Mouse (Mus musculus) testis, postnatal 10 days (tissue): ENCODE results near the gene Taf9b.
"Not testable (repeated sequence)": the region's sequence is repeated elsewhere in the genome, so short reads cannot be mapped to it uniquely, and the experiment has no call there.

Source experiments
- DNase-seq: peaks from one replicate; pipeline ENCODE4 v3.0.0; 2021; ENCODE audit warnings: low spot score

The Taf9b gene

DNA sequence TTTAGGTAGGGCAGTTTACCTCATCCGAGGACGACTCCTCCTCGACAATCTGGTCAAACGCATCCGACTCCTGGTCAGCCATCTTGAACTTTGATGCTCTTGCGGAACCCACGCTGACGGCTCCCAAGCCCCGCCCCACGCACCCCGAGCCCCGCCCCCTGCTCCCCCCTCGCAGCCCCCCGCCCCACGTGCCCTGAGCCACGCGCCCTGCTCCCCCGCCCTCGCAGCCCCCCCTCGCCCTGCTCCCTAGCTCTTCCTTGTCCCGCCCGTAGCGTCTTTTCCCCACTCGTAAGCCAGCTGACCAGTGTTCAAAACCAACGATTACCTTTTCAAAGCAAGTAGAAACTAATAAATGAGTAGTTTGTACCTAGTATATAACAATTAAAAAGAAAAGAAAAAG, at the start of gene Taf9b:
TSS of gene Taf9b (minus strand) at position 101 of the 400 bp plus-strand sequence.
- peak; percentile 38 for DNase-seq

DNA sequence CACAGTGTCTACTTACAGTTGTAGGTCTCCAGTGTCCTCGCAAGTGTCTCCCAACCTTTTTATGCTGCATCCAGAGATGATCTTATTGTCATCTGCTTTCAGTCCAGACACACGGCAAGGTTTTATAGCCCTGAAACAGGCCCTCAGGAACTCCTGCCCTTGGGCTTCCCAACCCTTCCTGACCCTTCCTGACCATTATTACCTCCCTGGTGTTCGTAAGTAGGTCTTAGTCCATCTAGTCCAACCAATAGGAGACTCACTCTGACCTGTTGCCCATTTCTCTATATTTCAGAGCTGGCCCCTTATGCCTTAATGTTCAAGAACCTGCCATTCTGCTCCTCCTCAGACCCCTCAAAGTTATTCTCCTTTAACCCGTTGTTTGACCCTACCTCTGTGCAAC, 34.3 kb upstream of the Taf9b start, which contains the start of gene Fnd3c2:
TSS of gene Fnd3c2 (minus strand) at position 101 of the 400 bp plus-strand sequence.
- DNase-seq = no peak

DNA sequence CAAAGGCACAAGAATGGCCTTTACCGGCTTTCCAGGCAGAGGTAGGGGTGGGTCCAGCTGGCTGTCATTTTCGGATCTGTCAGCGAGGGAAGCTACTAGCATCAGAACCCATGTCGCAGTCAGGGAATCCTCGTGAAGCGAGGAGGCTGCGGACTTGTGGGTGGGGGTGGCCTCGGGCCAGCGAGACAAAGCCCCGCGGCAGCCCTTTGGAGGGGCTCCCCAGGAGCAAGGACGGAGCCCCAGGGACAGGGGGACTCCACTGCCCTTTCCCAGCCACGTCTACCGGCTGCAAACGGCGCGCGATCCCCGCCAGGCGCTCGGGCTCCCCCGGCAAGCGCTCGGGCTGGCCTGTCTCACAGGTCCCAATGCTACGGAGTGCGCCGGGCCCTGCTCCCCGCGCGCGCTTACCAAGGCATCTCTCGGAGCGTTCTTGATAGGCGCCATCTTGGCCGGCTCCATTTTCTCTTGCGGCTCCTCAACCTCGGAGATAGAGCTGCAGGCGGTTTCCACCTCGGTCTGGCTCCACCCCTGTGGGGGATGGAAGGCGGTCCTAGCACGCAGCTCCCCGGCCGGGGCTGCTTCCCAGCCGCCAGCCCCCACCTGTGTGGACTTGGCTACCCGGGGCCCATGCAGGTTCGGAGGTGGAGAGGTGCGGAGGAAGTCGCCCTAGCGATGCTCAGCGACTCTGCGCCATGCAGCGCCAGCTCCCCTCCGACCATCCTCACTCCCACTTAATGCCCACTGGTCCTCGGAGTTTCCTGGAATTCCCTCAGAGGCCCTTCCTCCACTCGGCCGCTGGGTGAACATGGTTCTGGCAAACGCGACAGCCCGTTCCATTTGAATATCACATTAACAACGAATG, 1.6 kb downstream of the Taf9b start:
- peak; percentile 73 for DNase-seq

DNA sequence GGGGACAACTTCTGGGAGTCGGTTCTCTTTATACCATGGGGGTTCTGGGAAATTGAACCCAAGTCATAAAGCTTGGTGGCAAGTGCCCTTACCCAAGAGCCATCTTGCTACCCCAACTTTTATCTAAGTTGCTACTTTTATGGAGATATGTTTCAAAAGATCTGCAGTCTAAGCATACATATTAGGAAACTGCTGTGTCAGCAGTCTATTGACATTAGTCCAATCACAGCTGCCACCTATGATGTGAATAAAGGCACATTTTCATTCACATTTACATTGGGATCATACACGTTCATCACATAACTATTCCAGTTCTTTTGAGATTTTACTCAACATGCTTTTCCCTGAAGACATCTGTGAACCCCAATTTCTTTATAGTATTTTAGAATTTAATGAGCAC, 11.9 kb downstream of the Taf9b start:
- no peak for DNase-seq

DNA sequence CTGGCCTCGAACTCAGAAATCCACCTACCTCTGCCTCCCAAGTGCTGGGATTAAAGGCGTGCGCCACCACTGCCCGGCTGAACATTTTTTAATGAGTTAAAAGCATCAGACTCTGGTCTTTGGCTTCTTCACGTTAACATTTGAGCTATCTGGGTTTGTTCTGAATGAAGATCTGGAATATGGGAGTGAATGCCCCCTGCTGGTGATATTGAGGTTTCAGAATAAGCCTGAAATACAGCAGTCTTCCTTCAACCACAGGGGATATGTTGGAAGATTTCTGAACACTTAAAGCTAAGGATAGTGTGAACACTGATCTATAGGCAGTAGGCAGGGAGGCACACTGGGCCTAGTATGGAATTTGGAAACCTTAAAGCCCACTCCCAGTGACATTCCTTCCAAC, 22.1 kb downstream of the Taf9b start:
- no peak for DNase-seq

DNA sequence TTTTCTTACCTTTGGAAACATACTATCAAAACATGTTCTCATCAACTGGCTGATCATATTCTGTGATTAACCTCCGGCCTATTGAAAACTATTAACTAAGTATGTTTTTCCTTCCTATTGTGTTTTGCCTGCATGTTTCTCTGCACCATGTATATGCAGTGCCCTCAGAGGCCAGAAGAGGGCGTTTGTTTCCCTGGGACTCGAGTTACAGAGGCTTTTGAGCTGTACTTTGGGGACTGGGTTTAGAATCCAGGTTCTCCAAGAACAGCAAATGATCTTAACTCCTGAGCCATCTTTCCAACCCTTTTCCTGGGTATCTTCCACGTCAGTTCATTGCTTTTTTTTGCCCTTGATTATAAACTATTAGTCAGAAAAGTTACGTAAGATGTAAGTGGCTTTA, 23.6 kb downstream of the Taf9b start:
- no peak for DNase-seq

DNA sequence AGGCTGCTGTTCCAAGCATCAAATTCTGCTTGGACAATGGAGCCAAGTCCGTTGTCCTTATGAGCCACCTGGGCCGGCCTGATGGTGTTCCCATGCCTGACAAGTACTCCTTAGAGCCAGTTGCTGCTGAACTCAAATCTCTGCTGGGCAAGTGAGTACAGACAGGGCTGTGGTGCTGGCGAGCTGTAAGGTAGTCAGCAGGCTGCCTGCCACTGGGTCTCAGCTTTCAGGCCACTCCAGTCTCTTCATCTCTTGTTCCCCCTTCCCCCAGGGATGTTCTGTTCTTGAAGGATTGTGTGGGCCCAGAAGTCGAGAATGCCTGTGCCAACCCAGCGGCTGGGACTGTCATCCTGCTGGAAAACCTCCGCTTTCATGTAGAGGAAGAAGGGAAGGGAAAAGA, 26.6 kb downstream of the Taf9b start:
- not testable (repeated sequence) for DNase-seq

DNA sequence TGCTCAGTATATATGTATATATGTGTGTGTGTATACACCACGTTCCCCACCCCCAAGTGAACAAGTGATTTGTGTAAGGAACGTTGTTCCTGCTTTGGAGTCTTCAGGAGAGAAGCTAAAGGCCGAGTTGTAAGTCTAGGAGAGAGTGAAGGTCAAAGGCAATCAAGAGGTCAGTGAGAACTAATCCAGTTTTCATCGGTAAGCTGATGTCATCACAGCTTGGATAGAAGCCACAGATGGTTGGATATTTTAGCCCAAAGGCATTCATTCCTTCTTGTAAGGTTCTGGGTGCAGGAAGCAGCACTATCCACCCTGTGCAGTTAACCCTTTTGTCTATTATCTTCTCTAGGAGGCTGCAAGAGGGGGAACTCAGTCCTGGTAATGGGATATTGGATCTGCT, 30.9 kb downstream of the Taf9b start:
- no peak for DNase-seq

DNA sequence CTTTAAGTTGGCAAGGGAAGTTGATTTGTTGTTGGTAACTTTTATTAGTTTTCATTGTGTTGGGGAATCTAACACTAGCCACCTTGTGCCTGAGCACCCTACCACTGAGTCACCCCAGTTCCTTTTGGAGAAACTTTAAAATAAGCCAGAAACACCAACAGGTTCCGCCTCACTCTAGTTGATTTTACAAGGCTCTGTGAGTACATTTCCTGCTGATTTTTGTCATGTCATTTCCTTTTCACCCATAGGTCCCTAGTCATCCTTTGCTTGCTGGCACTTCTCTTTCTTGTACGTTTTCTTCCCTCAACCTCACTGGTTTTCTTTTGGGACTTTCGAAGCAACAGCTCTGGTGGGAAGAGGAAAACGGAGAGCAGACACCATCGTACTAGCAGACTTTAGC, 31.6 kb downstream of the Taf9b start:
- no peak for DNase-seq

DNA sequence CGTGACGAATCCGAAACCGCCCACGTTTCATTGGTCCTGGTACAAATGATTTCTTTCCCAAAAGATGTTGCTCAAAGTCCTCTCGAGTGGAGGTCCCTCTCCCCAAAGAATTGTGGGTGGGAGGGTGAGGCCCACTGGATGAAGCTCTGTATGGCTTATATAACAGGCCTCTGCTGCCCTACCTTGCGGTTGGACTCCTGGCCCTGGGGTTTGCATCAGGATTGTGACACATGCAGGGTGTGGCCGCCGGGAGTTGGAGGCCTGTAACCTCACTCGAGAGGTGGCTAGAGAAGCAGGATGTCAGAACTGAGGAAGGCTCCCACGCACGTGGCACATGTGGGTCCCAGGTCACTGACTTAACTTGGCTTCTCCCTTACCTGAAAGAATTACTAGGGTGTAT, 33.2 kb downstream of the Taf9b start:
- no peak for DNase-seq

DNA sequence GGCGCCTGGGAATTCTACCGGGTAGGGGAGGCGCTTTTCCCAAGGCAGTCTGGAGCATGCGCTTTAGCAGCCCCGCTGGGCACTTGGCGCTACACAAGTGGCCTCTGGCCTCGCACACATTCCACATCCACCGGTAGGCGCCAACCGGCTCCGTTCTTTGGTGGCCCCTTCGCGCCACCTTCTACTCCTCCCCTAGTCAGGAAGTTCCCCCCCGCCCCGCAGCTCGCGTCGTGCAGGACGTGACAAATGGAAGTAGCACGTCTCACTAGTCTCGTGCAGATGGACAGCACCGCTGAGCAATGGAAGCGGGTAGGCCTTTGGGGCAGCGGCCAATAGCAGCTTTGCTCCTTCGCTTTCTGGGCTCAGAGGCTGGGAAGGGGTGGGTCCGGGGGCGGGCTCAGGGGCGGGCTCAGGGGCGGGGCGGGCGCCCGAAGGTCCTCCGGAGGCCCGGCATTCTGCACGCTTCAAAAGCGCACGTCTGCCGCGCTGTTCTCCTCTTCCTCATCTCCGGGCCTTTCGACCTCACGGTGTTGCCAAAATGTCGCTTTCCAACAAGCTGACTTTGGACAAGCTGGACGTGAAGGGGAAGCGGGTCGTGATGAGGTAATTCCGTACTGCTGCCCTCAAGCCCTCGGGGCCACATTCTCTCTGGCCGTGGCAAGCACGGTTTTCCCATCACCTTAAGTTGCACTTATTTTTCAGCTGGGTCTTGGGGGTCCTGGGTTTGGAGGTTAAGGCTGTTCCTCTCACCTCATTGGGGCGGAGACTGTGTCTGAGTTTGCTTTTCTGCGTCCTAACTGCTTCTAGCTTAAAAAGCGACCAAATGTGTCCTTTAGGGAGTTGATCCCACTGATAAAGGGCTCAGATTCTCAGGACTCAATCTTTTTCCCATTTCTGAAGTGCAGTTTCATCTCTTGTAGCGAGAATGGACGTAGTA, 34.0 kb downstream of the Taf9b start, which contains the start of gene Pgk1:
TSS of gene Pgk1 (plus strand) at position 388 of the 937 bp plus-strand sequence.
- peak; percentile 88 for DNase-seq

DNA sequence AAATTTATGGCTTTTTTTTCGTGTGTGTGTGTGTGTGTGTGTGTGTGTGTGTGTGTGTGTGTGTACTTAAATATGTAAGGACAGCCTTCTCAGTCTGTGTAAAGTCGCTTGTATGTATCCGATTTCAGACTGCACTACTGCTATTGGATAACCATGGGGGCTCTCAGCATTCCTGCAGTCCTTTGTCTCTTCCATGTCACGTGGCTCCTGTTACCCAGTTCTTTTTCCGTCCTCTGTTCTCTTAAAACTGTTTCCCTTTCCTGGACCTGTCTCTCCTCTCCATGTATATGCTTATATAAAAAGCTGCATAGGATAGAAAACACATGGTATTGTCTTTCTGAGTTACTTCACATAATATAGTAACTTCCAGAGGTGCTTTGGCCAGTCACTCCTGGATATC, 35.3 kb downstream of the Taf9b start:
- DNase-seq = no peak

DNA sequence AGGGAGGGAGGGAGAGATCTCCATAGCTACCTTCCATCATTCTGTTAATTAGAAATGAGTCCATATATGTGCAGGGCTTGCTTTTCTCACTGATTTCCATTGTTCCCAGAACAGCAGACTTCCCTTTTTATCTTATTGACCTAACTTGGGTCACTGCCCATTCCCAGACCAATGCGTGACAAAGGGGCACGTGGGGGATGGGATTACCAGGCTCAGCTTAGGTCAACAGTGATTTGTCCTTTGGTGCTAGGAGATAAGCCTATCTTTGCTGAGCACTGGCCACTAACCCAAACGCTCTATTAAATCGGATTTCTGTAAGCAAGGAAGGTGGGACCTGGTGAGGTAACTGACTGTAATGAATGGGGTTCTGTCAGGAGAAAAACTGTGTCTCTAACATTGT, 36.7 kb downstream of the Taf9b start:
- DNase-seq = no peak

DNA sequence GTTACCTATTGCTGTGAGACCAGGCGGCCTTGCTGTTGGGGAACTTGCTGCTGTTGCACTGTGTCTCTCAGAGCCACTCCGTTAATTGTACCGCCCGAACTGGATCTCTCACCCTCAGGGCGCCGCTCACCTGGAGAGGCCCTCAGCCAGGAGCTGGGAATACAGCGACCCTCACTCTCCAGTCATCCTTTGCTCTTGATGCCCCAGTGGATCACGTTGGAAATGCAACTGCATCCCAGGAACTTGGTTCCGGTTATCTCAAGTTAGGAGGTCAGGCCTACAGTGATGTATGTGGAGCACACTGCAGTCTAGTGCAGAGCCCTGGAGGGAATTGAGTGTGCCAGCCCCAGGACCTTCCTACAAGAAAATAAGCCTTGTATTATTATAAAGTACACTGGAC, 44.6 kb downstream of the Taf9b start:
- no peak for DNase-seq

DNA sequence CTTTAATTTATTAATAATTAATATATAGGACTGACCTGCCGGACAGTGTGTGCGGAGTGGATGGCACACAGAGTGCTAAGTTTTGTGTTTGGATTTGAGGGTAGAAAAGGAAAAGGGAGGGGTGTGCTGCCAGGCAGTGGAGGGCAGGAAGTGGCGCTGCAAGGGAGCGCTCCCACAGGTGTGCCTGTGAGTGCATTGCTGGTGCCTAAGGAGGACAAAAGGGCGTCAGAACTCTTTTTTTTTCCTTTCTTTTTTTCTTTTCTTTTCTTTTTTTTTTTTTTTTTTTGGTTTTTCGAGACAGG, 49.2 kb downstream of the Taf9b start:
- DNase-seq = no peak

DNA sequence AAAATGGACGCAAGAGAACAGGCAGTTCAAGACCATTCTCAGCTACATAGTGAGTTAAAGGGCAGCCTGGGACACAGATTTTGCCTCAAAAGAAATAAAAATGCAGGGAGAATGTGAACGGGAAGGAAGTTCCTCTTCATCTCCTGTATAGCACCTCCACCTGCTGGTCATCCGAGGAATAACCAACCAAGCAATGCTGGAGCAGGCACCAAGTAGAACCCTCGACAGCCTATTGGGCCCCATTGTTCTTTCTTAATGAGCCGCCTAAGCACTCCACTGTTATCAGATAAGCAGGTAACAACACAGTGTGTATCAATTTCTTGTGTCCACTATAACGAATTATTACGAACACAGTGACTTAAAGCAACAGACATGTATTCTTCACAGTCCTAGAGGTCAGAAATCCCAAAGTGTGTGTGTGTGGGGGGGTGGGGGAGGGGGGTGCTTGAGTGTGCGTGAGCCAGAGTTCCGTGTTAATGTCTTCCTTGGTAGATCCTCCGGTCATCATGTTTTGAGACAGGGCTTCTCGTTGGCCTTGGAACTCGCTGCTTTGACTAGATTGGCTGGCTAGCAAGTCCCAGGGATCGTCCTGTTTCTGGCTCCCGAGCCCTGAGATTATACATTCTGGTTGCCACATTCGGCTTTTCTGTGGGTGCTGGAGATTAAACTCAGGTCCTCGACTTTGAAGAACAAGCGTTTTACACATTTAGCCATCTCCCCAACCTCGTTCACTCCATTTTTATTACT, 49.7 kb downstream of the Taf9b start:
- peak; percentile 80 for DNase-seq

DNA sequence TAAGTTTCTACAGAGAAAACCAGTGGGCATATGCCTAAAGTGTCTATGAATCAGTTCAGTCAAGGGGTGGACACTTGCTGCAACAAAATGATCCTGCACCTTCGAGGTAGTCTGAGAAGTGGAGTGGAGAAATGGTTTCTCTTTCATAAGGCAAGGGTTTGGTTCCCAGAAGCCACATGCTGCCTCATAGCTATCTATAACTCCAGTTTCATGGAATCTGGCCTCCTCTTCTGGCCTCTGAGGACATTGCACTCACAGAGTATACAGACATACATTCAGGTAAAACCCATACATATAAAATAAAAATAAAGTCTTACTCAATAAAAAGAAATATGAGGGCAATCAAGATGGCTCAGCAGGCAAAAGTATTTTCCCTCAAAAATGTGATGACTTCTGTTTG, 55.9 kb downstream of the Taf9b start:
- DNase-seq = no peak

DNA sequence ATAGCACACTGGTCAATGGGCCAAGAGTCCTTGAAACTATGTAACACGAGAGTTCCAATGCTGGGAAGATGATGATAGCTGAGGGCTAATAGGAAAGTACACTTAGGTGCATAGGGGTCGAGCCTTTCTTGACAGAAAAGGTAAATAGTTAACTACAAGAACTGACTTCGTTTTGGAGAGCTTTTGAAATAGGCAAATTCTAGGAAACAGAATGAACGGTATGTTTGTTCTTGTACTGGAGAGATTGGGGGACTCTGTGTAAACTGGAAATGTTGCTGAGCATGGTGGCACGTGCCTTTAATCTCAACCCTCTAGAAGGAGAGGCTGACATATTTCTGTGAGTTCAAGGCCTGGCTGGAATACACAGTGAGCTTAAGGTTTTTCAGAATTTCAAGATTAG, 56.4 kb downstream of the Taf9b start:
- no peak for DNase-seq

DNA sequence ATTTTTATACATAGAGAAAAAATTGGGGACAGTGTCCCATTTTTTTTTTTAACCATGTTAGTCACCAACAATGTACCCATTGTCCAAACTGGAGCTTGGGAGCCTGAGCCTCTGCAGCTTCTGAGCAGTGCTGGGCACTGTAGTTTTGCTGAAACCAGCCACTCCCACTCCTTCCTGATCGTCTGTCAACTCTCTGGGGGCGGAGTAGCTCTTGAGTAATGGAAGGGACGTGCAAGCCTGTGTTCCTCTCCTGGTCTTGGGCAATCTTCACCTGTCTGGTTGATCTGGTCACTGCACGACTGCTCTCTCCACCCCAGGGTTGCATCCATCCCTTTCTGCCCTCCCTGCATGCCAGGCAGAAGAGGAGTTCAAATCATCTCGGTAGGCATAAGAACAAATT, 57.0 kb downstream of the Taf9b start:
- DNase-seq = no peak
